Mouse (Mus musculus) kidney, postnatal 0 days (tissue): ENCODE results near the gene Ccnd3. TPM values are rescaled to one million over a fixed set of nuclear protein-coding genes. Genes with fewer than 3 reads are reported as not detected.

Experiments used
- ATAC-seq: fragments of 200-750 bp; cut with Nextera tagmentation; replicated peaks from 2 replicates; pipeline ENCODE4 v1.8.0; 2017; ENCODE audit warnings: low read depth, moderate number of reproducible peaks, moderate TSS enrichment, moderate library complexity; ENCODE audit not compliant: low FRiP score
- DNase-seq: peaks from one replicate; pipeline ENCODE4 v3.0.0-alpha.2; 2016; ENCODE audit warnings: low spot score
- H3K27ac ChIP-seq: fragments of 300-500 bp; sonication (generic); 2 replicates; pipeline ENCODE4 v1.5.1; 2014; ENCODE audit warnings: mild to moderate bottlenecking
- H3K27me3 ChIP-seq: fragments of 300-500 bp; sonication (generic); 2 replicates; pipeline ENCODE4 v1.6.1; 2014; ENCODE audit warnings: low read length, mixed read lengths; ENCODE audit not compliant: insufficient read depth
- H3K36me3 ChIP-seq: fragments of 300-500 bp; sonication (generic); 2 replicates; pipeline ENCODE4 v1.6.1; 2014; ENCODE audit warnings: low read length, mixed read lengths; ENCODE audit not compliant: insufficient read depth
- H3K4me1 ChIP-seq: fragments of 300-500 bp; sonication (generic); replicated peaks from 2 replicates; pipeline ENCODE4 v1.6.1; 2014; ENCODE audit warnings: antibody characterized with exemption, low read length, mixed read lengths; ENCODE audit not compliant: insufficient read depth
- H3K4me2 ChIP-seq: fragments of 300-500 bp; sonication (generic); 2 replicates; pipeline ENCODE4 v1.6.1; 2014; ENCODE audit warnings: mild to moderate bottlenecking, low read length, moderate library complexity, mixed read lengths
- H3K4me3 ChIP-seq: fragments of 300-500 bp; sonication (generic); replicated peaks from 2 replicates; pipeline ENCODE4 v1.5.1; 2014; ENCODE audit warnings: low read depth, low read length
- H3K9ac ChIP-seq: fragments of 300-500 bp; sonication (generic); 2 replicates; pipeline ENCODE4 v1.6.1; 2014; ENCODE audit warnings: low read depth, low read length
- H3K9me3 ChIP-seq: fragments of 300-500 bp; sonication (generic); replicated peaks from 2 replicates; pipeline ENCODE4 v1.6.1; 2016; ENCODE audit warnings: low read length, inconsistent platforms, mixed read lengths
- CTCF ChIP-seq: IDR thresholded peaks from 2 replicates; pipeline ENCODE4 v1.5.1; 2016; ENCODE audit warnings: antibody characterized with exemption, low read depth, mild to moderate bottlenecking, moderate library complexity
- WGBS: fragments of 180-500 bp; shearing (Covaris S2); extraction: QIAGEN DNeasy Blood & Tissue Kit; methylation state at CpG from one replicate; pipeline ENCODE4 v1.1.7; 2014; 5-methylcytosine and 5-hydroxymethylcytosine counted together
- polyA plus RNA-seq: library from polyadenylated mRNA; unstranded; fragments of >200 nt; fragmentation: Nextera tagmentation; extraction: Ambion mirVana; gene quantifications from 2 replicates; pipeline ENCODE4 v1.2.1, GENCODE M21; 2015

Gene Ccnd3
- polyA plus RNA-seq, 1 experiment from 2014 or later, result 202 TPM

GRCm38 (mm10) chr17:47468466-47468865, 36.4 kb upstream of the Ccnd3 start:
- H3K9ac ChIP-seq, result 0 out of 2 replicates have a peak overlapping the region, but pooled peaks have one; percentile 40
- H3K9me3 ChIP-seq, result no peaks in the 10 kb centered on the region
- H3K36me3 ChIP-seq, result no peaks in the 10 kb centered on the region
- no peaks in the 10 kb centered on the region for H3K27me3 ChIP-seq
- peak; percentile 30 for TF ChIP-seq CTCF
- peak overlapping the region; percentile 23 for H3K4me3 ChIP-seq
- peak overlapping the region; percentile 51 for H3K4me2 ChIP-seq
- DNase-seq (no peak), ATAC-seq (no peak)
- peaks cover 12% of the 10 kb centered on the region for H3K4me1 ChIP-seq
- no peak overlapping the region for H3K27ac ChIP-seq
- WGBS, result 12% methylated on average over 34 of the region's 34 CpGs

GRCm38 (mm10) chr17:47469642-47470041, 35.2 kb upstream of the Ccnd3 start:
- Histone ChIP-seq H3K4me1 (peaks cover 4% of the 10 kb centered on the region), H3K36me3 (no peaks in the 10 kb centered on the region), H3K4me2 (no peak overlapping the region), H3K4me3 (no peak overlapping the region), H3K9ac (no peak overlapping the region), H3K27me3 (no peaks in the 10 kb centered on the region), H3K9me3 (no peaks in the 10 kb centered on the region), H3K27ac (no peak overlapping the region)
- 95% methylated on average over 4 of the region's 4 CpGs for WGBS
- DNase-seq (no peak), ATAC-seq (no peak)
- no peak for TF ChIP-seq CTCF

GRCm38 (mm10) chr17:47470121-47470520, 34.7 kb upstream of the Ccnd3 start:
- H3K9me3 ChIP-seq, result no peaks in the 10 kb centered on the region
- H3K4me1 ChIP-seq, result peaks cover 4% of the 10 kb centered on the region
- 87% methylated on average over 4 of the region's 4 CpGs for WGBS
- H3K9ac ChIP-seq, result no peak overlapping the region
- no peak overlapping the region for H3K4me3 ChIP-seq
- no peak for DNase-seq
- TF ChIP-seq CTCF, result no peak
- no peak overlapping the region for H3K4me2 ChIP-seq
- no peak for ATAC-seq
- no peak overlapping the region for H3K27ac ChIP-seq
- H3K36me3 ChIP-seq, result no peaks in the 10 kb centered on the region
- H3K27me3 ChIP-seq, result no peaks in the 10 kb centered on the region

- Histone ChIP-seq H3K27ac (no peak overlapping the region), H3K9ac (no peak overlapping the region), H3K4me2 (no peak overlapping the region), H3K9me3 (no peaks in the 10 kb centered on the region), H3K36me3 (no peaks in the 10 kb centered on the region), H3K4me3 (no peak overlapping the region), H3K27me3 (no peaks in the 10 kb centered on the region), H3K4me1 (peaks cover 4% of the 10 kb centered on the region)
- DNase-seq, result peak; percentile 49
- no peak for ATAC-seq
- whole genome bisulfite sequencing, result 77% methylated on average over 5 of the region's 5 CpGs
- TF ChIP-seq CTCF, result no peak
Observed at GRCm38 (mm10) chr17:47470686-47471085, 34.2 kb upstream of the Ccnd3 start.

DNA sequence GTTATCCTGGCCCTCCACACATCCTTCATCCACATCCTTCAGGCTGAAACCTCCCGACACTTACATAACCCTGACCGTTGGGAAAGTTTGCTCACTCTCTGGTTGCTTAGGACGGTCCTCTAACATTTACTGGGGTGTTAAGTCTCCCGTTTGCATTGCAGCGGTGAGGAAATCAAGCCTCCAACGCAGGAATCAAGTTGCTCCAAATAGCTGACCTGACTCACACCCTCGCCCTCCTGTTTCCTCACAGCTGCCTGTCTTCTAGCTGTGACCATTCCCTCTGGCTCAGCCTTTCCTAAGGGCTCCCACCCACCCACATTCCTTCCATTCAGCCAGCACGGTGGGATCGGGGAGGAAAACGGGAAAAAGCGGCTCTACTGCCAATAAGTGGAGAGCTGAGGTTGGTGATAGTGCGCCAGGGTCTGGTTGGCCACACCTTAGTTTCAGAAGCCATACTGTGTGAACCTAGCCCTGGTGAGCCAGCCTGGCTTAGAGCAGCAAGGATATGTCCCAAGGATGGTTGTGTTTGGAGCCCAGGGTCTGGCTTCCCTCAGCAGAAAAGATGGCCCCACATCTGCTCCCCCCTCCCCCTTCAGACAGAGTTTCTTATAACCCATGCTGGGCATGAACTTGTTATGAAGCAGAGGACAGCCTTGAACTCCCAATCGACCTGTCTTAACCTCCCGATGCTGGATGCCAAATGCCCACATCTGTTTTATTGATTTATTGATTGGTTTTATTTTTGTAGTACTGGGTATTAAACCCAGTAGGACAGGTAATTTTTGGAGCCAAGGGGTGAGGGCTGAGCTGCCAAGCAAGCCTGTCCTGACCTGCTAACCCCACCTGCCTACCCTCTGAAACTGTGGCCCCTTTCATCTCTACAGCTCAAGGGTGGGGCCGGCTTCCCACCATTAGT, 32.2 kb upstream of the Ccnd3 start:
- no peak overlapping the region for H3K4me2 ChIP-seq
- no peak for TF ChIP-seq CTCF
- no peak overlapping the region for H3K9ac ChIP-seq
- no peak overlapping the region for H3K4me3 ChIP-seq
- peak; percentile 84 for DNase-seq
- 20% methylated on average over 15 of the region's 15 CpGs for WGBS
- peaks cover 4% of the 10 kb centered on the region for H3K4me1 ChIP-seq
- ATAC-seq, result no peak
- no peaks in the 10 kb centered on the region for H3K9me3 ChIP-seq
- peak overlapping the region; percentile 19; the same call in 1 of the 2 replicates for H3K27ac ChIP-seq
- no peaks in the 10 kb centered on the region for H3K36me3 ChIP-seq
- H3K27me3 ChIP-seq, result no peaks in the 10 kb centered on the region

- H3K9ac ChIP-seq, result no peak overlapping the region
- 18% methylated on average over 8 of the region's 8 CpGs for WGBS
- H3K36me3 ChIP-seq, result no peaks in the 10 kb centered on the region
- no peak overlapping the region for H3K27ac ChIP-seq
- no peaks in the 10 kb centered on the region for H3K9me3 ChIP-seq
- H3K4me2 ChIP-seq, result no peak overlapping the region
- no peaks in the 10 kb centered on the region for H3K27me3 ChIP-seq
- TF ChIP-seq CTCF, result peak; percentile 79
- peaks cover 2% of the 10 kb centered on the region for H3K4me1 ChIP-seq
- ATAC-seq (no peak), DNase-seq (peak; percentile 39)
- H3K4me3 ChIP-seq, result no peak overlapping the region
Observed at GRCm38 (mm10) chr17:47473434-47473974, 31.3 kb upstream of the Ccnd3 start.
